Mouse (Mus musculus) urinary bladder, adult 2 months (tissue): ENCODE results near the gene CN725425. TPM values are rescaled to one million over a fixed set of nuclear protein-coding genes. Genes with fewer than 3 reads are reported as not detected.

Experiments
- DNase-seq: peaks from one replicate; pipeline ENCODE4 v3.0.0; 2022; ENCODE audit warnings: low spot score
- polyA plus RNA-seq: library from polyadenylated mRNA; depleted of rRNA; stranded (reverse); fragments of >200 nt; gene quantifications from 2 replicates; pipeline ENCODE4 v1.2.3, GENCODE M21; 2012

Gene CN725425
- polyA plus RNA-seq, 1 experiment = not detected

DNA sequence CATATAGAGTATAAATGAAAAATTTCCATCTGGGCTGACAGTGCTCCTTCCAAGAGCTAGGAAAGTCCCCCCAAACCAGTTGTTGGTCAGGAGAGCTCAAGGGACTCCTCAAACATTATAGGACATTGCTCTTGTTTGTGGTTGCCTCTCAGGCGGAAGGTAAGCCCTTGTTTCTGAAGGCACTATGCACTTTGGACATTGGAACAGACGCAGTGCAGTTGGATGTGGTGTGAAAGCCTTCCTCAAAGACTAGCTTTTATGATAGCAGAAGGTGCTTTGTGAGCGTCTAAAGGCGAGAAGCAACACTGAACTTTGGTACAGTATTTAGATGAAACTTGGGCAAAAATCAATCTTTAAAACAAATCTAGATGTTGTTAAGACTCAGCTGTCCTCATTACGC, 7.2 kb downstream of the CN725425 start:
- no peak for DNase-seq

DNA sequence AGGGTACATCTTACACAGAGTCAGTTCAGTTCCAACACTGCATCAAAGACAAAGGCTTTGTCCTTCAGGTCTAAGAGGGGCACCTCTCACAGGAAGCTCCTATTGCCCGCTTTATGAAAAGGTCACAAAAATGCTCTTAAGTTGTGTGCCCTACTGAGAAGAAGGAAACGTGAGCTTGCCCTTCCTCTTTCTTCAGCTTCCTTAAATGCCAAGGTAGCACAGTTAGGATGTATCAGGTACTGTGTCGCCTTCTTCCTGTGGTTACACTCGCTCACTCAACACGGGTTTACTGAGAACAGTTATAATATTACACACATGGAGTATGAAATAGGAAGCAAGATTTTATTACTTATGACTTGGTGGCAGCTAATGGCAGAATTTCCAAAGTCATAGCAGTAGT, 38.0 kb downstream of the CN725425 start:
- no peak for DNase-seq

DNA sequence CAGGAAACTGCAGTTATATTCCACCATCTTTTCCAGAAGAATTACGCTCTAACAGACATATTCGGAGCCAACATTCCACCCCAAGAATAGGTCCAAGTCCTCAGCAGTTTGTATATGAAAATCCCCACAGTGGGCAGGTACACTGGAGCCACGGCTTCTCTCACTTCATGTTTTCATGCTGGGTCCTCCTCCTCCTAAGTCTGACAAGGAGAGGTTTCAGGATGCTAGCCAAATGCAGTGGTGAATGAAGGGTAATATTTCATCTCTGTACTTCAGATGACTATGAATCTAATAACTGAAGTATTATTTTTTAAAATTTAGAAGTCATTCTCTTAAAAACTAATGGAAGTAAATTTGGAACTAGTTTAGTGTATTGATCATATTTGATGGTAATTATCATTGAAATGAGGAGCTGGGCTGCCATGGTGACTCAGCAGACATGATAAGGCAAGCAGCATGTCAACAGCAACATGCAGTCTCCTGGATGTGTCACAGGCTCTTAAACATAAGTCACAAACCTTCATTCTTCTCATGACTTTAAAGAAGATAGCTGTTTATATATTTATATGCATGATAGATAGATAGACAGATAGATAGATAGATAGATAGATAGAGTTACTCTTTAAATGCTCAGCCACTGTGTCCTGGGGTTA, 41.5 kb downstream of the CN725425 start:
- no peak for DNase-seq

DNA sequence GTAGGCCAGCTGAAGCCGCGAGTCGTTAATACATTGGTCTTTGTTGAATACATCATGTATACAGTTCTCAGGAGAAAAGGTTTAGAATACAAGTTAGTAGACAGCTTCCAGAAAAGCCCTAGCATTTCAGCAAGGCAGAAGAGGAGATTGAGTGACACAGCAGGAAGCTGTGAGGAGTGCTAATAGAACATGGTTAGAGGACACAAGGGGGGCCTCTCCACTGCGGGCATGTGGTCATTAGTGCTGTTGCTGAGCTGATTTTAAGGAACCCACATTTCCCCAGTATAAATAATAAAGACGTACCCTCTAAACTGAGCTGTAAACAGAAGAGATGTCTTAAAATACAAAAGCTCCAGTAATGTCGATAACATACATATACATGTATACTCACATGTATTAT, 51.5 kb downstream of the CN725425 start:
- DNase-seq = no peak

DNA sequence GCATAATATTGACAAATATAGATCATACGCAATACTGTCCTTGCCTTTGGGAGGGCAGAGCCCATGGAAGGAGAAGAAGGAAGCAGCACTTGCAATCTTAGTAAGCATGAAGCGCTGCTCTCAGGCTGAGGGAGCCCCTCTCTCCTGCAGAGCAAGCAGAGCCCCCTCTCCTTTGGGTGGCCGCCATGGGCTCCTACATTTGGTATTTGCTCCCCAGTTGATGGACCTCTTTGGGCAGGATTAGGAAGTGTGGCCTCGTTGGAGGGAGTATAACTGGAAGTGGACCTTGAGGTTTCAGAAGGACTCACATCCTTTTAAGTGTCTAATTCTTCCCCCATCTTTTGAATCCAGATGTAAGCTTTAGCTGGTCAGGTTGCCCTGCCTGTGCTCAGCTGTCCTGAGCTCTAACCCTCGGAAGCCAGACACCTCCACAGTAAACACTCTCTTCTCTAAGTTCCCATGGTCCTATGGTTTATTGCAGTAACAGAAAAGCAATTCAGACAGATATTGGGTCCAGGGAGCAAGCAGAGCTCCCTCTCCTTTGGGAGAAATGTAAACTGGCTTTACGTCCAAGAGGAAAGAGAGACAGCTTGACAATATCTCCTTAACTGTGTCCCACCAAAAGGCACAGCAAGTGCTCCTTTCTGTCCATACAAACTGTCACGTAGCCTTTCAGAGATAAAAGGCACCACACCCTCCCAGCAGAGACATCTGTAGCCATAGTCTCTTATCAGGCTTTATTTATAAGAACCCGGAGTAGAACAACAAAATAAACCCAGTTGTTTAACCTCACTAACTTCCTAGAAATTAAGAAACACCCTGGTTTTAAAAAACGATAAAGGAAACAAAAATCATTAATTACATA, 52.5 kb downstream of the CN725425 start:
- DNase-seq = no peak

DNA sequence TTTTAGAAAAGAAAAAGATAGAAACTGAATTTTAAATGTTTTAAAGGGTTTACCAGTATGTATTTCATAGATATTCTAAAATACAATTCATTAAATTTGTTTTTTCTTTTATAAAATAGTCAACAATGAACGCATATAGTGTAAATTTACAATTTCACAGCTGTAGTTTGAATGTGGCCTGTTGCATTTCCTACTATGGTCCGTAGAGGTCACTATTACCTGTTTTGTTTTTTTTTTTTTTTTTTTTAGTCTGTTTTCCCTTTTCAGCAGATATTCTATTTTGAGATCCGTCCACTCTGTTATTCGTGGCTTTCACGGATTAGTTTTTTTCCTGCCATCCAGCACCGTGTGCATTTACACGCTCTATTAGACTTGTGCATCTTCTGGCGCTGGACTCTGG, 53.7 kb downstream of the CN725425 start:
- DNase-seq = no peak

DNA sequence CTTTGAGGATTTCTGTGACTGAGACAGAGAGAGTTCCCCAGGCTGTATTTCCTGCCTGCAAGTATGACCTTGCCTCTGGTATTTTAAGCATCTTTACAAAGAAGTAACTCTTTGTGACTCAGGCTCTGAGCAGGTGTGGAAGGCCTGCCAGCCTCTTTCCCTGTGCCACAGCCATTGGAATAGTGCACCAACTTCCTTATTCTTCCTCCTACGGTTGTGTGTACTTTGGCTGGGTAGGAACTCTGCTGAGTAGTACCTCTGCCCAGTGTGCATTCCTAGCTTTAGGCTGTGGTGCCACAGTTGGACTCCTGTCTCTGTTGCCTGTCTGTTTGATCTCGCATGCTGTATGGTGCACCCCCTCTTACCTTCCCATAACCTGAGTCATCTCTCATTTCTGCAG, 56.0 kb downstream of the CN725425 start:
- DNase-seq = no peak

DNA sequence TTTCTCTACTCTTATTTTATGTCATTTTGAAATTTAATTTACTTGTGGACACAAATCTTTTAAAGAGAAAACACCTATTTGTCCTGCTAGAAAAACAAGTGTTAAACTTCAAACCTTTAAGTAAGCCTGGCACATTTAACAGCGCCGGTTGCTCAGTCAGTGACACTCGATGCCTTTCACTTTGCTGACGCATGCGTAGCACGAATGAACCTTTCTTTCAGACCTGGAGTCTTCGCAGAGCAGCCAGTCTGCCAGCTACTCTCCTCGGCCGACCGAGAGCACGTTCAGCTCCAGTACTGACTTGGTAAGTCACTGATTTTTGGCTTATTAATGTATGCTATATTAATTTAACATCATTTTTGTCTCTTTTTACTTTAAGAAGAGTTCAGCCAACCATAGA, 57.8 kb downstream of the CN725425 start:
- no peak for DNase-seq

DNA sequence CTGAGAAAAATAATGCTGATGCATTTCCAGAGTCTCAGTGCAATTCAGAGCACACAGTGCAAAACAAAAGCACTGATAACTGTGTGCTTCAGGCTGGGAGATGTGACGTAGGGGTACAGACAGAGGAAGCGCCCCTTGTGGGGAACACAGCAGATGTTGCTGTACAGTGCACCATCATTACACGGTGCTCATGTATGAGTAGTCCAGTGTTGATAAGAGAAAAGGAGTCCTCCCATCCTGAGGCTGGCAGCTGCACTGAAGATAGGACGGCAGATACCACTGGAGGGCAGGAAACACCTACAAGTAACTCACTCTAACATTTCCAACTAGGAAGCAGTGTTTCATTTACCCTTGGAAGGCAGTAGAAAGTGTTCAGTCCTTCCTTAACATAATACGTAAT, 61.3 kb downstream of the CN725425 start:
- no peak for DNase-seq

DNA sequence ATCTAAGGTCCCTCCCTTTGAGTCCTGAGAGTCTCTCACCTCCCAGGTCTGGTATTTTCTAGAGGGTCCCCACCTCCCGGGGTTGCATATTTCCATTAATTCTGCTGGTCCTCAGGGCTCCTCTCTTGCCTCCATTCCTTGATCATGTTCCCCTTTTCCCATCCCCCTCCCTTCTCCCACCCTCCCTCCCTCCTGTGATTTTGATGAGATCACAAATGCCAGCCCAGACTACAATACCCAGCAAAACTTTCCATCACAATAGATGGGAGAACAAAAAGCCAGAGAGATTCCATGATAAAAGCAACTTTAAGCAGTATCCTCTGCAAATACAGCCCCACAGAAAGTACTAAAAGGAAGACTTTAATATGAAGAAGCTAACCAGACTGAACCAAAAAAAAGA, 64.6 kb downstream of the CN725425 start:
- DNase-seq = no peak

DNA sequence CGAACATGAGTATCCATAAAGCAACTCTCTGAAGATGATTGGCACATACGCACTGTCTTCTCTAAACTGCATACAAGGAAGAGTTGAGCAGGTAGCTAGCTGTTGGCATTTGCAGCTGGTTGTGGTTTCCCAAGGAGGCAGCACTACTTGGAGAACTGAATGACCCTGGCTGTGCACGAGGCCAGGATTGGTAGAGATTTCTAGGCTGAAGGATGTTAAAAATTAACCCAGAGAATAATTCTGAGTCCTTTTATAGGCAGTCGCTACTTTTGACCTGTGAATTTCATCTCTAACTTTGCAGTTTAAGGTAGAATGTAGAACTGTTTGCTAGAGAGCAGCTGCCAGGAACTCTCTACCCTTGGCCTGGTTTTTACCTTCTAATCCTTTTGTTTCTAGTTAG, 69.2 kb downstream of the CN725425 start:
- DNase-seq = no peak

DNA sequence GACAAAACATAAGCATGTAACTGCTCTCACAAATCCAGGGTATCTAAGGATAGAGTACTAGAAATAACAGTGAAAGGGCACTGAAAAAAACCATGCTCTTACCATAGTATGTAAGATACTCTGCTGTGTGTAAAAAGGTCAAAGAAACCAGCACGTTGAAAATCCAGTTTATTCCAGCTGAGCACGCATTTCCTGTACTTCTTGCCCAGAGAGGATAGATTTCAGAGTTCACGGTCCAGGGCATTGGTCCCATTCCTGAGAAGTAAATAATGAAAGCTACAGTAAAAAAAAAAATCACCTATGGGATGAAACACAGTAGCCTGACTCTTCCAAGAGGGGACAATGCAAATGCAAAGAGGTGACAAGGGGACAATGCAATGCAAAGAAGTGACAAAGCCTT, 76.7 kb downstream of the CN725425 start:
- DNase-seq = no peak

DNA sequence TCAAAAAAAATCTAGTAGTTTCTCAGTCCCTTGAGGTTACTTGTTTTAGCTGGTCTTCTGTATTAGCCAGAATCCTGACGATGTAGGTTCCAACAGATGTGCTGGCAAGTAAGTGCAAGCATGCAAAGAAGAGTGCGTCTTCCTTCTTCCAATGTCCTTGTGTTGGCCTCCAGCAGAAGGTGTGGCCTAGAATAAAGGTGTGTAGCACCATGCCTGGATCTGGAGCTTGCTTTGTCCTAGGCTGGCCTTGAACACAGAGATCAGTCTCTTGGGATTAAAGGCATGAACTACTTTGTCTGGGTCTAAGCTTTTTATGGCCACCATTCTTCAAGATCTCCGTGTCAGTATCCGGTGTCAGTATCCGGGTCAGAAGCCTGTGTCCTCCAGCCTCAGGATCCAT, 80.3 kb downstream of the CN725425 start:
- no peak for DNase-seq

DNA sequence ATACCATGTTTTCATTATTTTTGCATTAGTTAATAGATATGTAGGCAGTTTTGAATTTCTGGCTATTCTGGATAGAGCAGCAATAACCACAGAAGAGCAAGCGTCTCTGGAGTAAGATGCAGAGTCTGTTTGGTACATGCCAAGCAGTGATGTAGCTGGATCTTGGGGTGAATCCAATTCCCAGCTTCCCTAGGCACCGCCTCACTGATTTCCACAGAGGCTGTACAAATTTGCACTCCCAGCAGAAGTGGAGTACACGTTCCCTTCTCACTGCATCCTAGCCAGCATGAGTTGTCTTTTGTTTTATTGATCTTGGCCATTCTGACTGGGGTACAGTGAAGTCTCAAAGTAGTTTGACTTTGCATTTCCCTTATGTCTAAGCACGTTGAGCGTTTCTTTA, 82.2 kb downstream of the CN725425 start:
- DNase-seq = no peak

DNA sequence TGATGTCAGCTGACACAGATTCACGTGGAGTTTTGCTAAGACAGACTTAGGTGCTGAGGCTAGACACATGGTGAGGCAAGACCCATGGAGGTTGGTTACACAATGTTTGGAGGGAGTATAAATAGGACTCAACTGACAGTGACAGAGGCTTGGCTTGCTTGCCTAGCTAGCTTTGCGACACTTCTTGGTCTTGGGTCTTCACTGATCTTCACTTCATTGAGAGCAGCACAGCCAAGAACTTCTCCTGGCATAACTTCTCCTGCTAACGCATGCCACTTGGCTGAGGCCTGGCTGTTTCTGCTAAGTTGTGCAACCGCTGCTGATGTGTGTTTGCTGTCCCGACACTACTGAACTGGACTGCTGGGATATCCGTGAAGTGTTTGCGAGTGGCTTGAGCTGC, 83.5 kb downstream of the CN725425 start:
- DNase-seq = no peak

DNA sequence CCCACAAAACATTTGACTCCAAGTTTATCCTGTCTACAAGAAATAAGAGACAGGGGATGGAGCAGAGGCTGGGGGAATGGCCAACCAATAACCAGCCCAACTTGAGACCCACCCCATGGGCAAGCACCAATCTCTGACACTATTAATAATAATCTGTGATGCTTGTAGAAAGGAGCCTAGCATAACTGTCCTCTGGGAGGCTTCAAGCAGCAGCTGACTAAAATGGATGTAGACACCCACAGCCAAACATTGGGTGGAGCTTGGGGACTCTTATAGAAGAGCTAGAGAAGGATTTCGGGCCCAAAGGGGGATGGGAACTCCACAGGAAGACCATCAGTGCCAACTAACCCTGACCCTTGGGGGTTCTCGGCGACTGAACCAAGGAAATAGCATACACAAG, 84.1 kb downstream of the CN725425 start:
- no peak for DNase-seq

DNA sequence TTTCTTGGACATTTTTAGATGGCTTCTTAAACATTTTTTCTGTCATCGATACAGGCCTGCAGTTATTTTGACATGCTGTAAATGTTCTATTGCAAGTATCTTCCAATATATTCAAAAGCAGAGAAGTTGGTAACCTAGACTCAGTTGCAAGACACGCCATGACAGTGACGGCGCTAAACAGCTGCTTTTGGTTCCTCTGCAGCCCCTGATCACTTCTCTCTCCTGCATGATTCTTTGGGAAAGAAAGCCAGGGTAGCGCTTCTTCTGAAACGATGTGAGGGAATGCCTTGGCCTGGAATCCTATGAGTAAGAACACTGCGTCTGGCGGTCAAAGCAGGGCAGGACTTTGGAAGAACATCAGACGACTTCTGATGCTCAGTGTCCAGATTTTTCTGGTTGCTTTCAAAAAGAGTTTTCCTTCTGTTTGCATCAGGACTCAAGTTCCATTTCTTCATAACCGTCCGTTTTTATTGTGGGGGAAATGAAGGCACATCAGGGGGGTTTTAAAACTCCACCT, 100.1 kb downstream of the CN725425 start:
- DNase-seq = no peak

DNA sequence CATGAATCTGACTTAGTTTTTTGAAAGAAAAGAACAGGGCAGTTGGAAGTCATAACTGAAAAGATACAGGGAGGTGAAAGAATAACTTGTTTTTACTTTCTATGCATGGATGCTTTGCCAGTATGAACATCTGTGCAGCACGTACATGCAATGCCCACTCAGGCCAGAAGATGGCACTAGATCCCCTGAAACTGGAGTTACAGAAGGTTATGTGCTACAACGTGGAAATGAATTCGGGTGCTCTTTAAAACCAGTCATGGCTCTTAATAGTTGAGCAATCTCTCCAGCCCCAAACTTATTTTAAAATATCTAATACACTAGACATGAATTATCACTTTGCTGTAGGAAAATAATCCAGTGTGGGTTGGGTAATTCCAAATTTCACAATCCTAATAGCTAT, 102.1 kb downstream of the CN725425 start:
- peak; percentile 74 for DNase-seq

DNA sequence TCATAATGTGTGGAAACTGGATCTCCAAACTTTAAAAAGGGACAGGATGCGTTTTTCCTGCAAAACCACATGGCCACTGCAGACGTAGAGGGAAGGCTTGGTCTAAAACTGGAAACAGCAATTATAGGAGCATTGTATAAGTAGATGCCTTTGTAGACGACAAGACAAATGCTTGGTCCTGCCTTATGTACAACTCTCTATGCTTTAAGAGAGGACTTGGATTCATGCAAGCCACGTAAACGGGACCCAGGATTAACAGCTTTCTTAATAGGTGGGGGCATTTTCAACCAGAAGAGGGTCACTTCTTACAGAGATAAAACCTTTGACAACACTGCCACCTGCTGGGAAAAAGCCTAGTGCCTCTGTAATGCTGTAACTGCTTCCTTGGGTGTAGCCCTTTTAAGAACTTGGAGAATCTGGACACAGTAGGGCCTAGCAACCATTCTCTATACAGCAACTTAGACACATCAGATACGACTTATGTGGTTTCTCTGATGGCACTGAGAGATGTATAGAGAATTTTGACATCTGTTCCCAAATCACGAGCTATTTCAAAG, 105.1 kb downstream of the CN725425 start:
- DNase-seq = no peak
